Mouse (Mus musculus) stomach, embryonic 15.5 days (tissue): Measurements from ENCODE around the gene Smarcd3. TPM values are rescaled to one million over a fixed set of nuclear protein-coding genes. Genes with fewer than 3 reads are reported as not detected.

ENCODE experiments used
- microRNA counts: library from miRNA; unstranded; fragments of <30 nt; microRNA quantifications from one replicate; lab custom pipeline; 2016
- microRNA-seq: library from miRNA; unstranded; fragments of <30 nt; microRNA quantifications from one replicate; pipeline ENCODE4, GENCODE M21; 2016
- polyA plus RNA-seq: library from polyadenylated mRNA; unstranded; fragments of >200 nt; fragmentation: Nextera tagmentation; extraction: Ambion mirVana; gene quantifications from 2 replicates; pipeline ENCODE4 v1.2.1, GENCODE M21; 2015

The Smarcd3 gene
- polyA plus RNA-seq, 1 experiment from 2014 or later, result 22.2 TPM

MicroRNAs within 50 kb of the gene (microRNA counts, 519-probe panel; counts per million panel counts)
- microRNA mmu-miR-671-3p (lab: Ali Mortazavi, UCI) (1,945 counts per million, percentile 21 among the panel's probes with 10 or more counts), microRNA mmu-miR-671-5p (lab: Ali Mortazavi, UCI) (not detected)

Small RNA genes within 50 kb of the gene (microRNA-seq; reads per million reads assigned to microRNA genes)
- 469 reads per million, percentile 67 among the genes with 10 or more reads in this experiment for gene Mir671

Other genes with a start within 250 kb of the Smarcd3 start
- gene Atg9b, start 232.3 kb downstream of the Smarcd3 start, polyA plus RNA-seq, result 2.0 and 2.5 TPM in 2 replicates
- 49.9 and 59.5 TPM in 2 replicates for gene Abcb8, start 230.7 kb downstream of the Smarcd3 start, polyA plus RNA-seq
- 0.18 TPM in 1 of 2 replicates, not detected in the other for gene Asic3, start 211.0 kb downstream of the Smarcd3 start, polyA plus RNA-seq
- 37.3 and 41.2 TPM in 2 replicates for gene Cdk5, start 200.9 kb downstream of the Smarcd3 start, polyA plus RNA-seq
- gene Slc4a2, start 200.6 kb downstream of the Smarcd3 start, polyA plus RNA-seq, result 38.8 and 44.6 TPM in 2 replicates
- 98.1 and 103 TPM in 2 replicates for gene Fastk, start 179.1 kb downstream of the Smarcd3 start, polyA plus RNA-seq
- gene Tmub1, start 176.6 kb downstream of the Smarcd3 start, polyA plus RNA-seq, result 22.0 and 22.3 TPM in 2 replicates
- gene Agap3, start 172.2 kb downstream of the Smarcd3 start, polyA plus RNA-seq, result 35.9 and 37.7 TPM in 2 replicates
- gene Gbx1, start 97.2 kb downstream of the Smarcd3 start, polyA plus RNA-seq, result 0.04 TPM in 1 of 2 replicates, not detected in the other
- gene Asb10, start 83.4 kb downstream of the Smarcd3 start, polyA plus RNA-seq, result 0.32 and 0.57 TPM in 2 replicates
- gene 4931409K22Rik, start 67.6 kb downstream of the Smarcd3 start, polyA plus RNA-seq, result 0.14 and 0.24 TPM in 2 replicates
- gene Abcf2, start 46.9 kb downstream of the Smarcd3 start, polyA plus RNA-seq, result 85.9 and 90.0 TPM in 2 replicates
- 18.6 and 21.2 TPM in 2 replicates for gene Chpf2, start 37.7 kb downstream of the Smarcd3 start, polyA plus RNA-seq
- 26.7 and 31.5 TPM in 2 replicates for gene Nub1, start 61.1 kb upstream of the Smarcd3 start, polyA plus RNA-seq
- gene Wdr86, start 106.3 kb upstream of the Smarcd3 start, polyA plus RNA-seq, result 14.3 and 15.1 TPM in 2 replicates
- 1.6 and 1.7 TPM in 2 replicates for gene Crygn, start 133.6 kb upstream of the Smarcd3 start, polyA plus RNA-seq
- gene Rheb, start 218.2 kb upstream of the Smarcd3 start, polyA plus RNA-seq, result 240 and 242 TPM in 2 replicates